Mouse (Mus musculus): ENCODE data around the gene D16Ertd472e.

- TF ChIP-seq CTCF (IDR thresholded peaks at IDR 0.05; ENCODE audit: borderline replicate concordance, insufficient read depth, low read depth, low read length) (no peak), POLR2A (IDR thresholded peaks at IDR 0.05; ENCODE audit: borderline replicate concordance, insufficient read depth, low read length) (no peak)
Measured at GRCm38 (mm10) chr16:78588821-78589220, 12.3 kb upstream of the D16Ertd472e start.
